Mouse (Mus musculus): ENCODE data around the gene Nectin1. TPM values are rescaled to one million over a fixed set of nuclear protein-coding genes. Genes with fewer than 3 reads are reported as not detected.

Gene Nectin1
- total and polyA plus RNA-seq, 3 experiments: 0.26 to 1.9 (median 1.8) TPM

DNA sequence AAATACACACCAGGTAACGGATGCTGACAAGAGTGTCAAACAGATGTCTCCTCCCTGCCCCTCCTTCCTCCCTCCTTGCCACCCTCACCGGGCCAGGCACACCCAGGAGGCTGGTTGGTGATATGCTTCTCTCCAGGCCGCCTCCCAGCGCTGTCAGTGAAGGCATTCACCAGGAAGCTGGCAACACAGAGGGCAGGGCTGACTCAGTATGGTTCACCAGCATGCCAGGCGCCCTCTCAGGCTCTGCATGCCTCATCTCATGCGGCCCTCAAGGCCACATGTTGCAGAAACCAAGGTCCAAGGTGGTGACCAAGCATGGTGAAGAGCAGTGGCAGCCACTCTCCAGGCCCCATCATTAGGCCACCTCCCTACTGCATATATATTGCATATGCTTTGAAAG lies 11.9 kb upstream of the Nectin1 start:
- H3K79me2 ChIP-seq (replicated peaks; ENCODE audit: control insufficient read depth, extremely low read depth, insufficient read depth, poor library complexity, severe bottlenecking): no peaks in the 10 kb centered on the region
- peaks cover 0 to 18% of the 10 kb centered on the region in 2 experiments; a peak in 2 of 4 replicates for H3K4me1 ChIP-seq (ENCODE audit: control insufficient read depth in 1 of 2, insufficient read depth in 2 of 2)
- dilution Hi-C loops (cut with MboI; ENCODE audit: extremely low pct_ligation_motif_present, extremely low pct_unique_long_range_greater_than_20kb, low sequenced_read_pairs): no loop called here
- H3K4me2 ChIP-seq (ENCODE audit: insufficient read depth, low read depth, poor library complexity, severe bottlenecking): no peak overlapping the region
- in situ Hi-C loops (cut with MboI; ENCODE audit: low pct_ligation_motif_present, low pct_unique_long_range_greater_than_20kb, low sequenced_read_pairs): loop anchor here (25.0 kb wide), 1 partner anchor 395 kb away; no protein-coding TSS in a partner anchor
- no peaks in the 10 kb centered on the region for H3K9me3 ChIP-seq (replicated peaks; ENCODE audit: low read length)
- no peaks in the 10 kb centered on the region for H3K36me3 ChIP-seq (replicated peaks in 1 of 2; ENCODE audit: control insufficient read depth in 1 of 2, insufficient read depth in 1 of 2, low read length in 1 of 2)
- peaks cover 78% of the 10 kb centered on the region for H3K27me3 ChIP-seq (replicated peaks)
- H3K9ac ChIP-seq (ENCODE audit: insufficient read depth, low read depth): no peak overlapping the region
- DNase-seq (ENCODE audit: extremely low read depth): no peak
- no peak overlapping the region for H3K27ac ChIP-seq (ENCODE audit: insufficient read depth, low read depth)
- TF ChIP-seq E2F4 (IDR thresholded peaks at IDR 0.05; ENCODE audit: insufficient replicate concordance, low read depth, low read length) (no peak), MYC (IDR thresholded peaks at IDR 0.05; ENCODE audit: low read depth, low read length) (no peak)
- H3K4me3 ChIP-seq (replicated peaks in 1 of 3; ENCODE audit: low read depth in 2 of 3, low read length in 2 of 3, poor library complexity in 1 of 3): no peak overlapping the region

GRCm38 (mm10) chr9:43732671-43733070 lies 11.1 kb upstream of the Nectin1 start:
- H3K9me3 ChIP-seq (replicated peaks; ENCODE audit: low read length): no peaks in the 10 kb centered on the region
- no peaks in the 10 kb centered on the region for H3K79me2 ChIP-seq (replicated peaks; ENCODE audit: control insufficient read depth, extremely low read depth, insufficient read depth, poor library complexity, severe bottlenecking)
- TF ChIP-seq USF1 (IDR thresholded peaks at IDR 0.05; ENCODE audit: low read depth, low read length) (no peak), ETS1 (conservative IDR thresholded peaks at IDR 0.05; ENCODE audit: low read depth, low read length) (no peak), USF2 (conservative IDR thresholded peaks at IDR 0.05; ENCODE audit: low read depth, low read length) (no peak), KAT2A (IDR thresholded peaks at IDR 0.05; ENCODE audit: insufficient replicate concordance, low read length) (no peak), POLR2AphosphoS2 (IDR thresholded peaks at IDR 0.05; ENCODE audit: low read depth, low read length) (no peak), JUND (conservative IDR thresholded peaks at IDR 0.05; ENCODE audit: low read depth, low read length) (no peak), PAX5 (IDR thresholded peaks at IDR 0.05; ENCODE audit: low read length) (no peak), CTCF (conservative IDR thresholded peaks at IDR 0.05 in 1 of 2, IDR thresholded peaks at IDR 0.05 in 1 of 2; ENCODE audit: low read depth in 2 of 2, low read length in 2 of 2) (no peak), UBTF (IDR thresholded peaks at IDR 0.05; ENCODE audit: low read depth, low read length) (no peak), MYC (IDR thresholded peaks at IDR 0.05; ENCODE audit: low read depth, low read length) (no peak), RAD21 (IDR thresholded peaks at IDR 0.05; ENCODE audit: low read depth, low read length) (no peak), ELF1 (IDR thresholded peaks at IDR 0.05; ENCODE audit: low read depth, low read length) (no peak)
- dilution Hi-C loops (cut with MboI; ENCODE audit: extremely low pct_ligation_motif_present, extremely low pct_unique_long_range_greater_than_20kb, low sequenced_read_pairs) (no loop called here), in situ Hi-C loops (cut with MboI; ENCODE audit: low pct_ligation_motif_present, low pct_unique_long_range_greater_than_20kb, low sequenced_read_pairs) (loop anchor here (25.0 kb wide), 1 partner anchor 395 kb away; no protein-coding TSS in a partner anchor)
- no peak overlapping the region for H3K9ac ChIP-seq (ENCODE audit: insufficient read depth, low read depth)
- DNase-seq (ENCODE audit: extremely low read depth): no peak
- no peak overlapping the region for H3K4me3 ChIP-seq (replicated peaks in 1 of 3; ENCODE audit: low read depth in 2 of 3, low read length in 2 of 3, poor library complexity in 1 of 3)
- peaks cover 80% of the 10 kb centered on the region for H3K27me3 ChIP-seq (replicated peaks)
- H3K27ac ChIP-seq (ENCODE audit: insufficient read depth, low read depth): no peak overlapping the region
- H3K4me2 ChIP-seq (ENCODE audit: insufficient read depth, low read depth, poor library complexity, severe bottlenecking): no peak overlapping the region
- H3K36me3 ChIP-seq (replicated peaks in 1 of 2; ENCODE audit: control insufficient read depth in 1 of 2, insufficient read depth in 1 of 2, low read length in 1 of 2): no peaks in the 10 kb centered on the region
- H3K4me1 ChIP-seq (ENCODE audit: control insufficient read depth in 1 of 2, insufficient read depth in 2 of 2): peaks cover 0 to 18% of the 10 kb centered on the region in 2 experiments; a peak in 2 of 4 replicates

GRCm38 (mm10) chr9:43734952-43735351 lies 8.8 kb upstream of the Nectin1 start:
- Histone ChIP-seq H3K4me1 (ENCODE audit: control insufficient read depth in 1 of 2, insufficient read depth in 2 of 2) (peaks cover 0 to 7% of the 10 kb centered on the region in 2 experiments; a peak in 2 of 4 replicates), H3K9ac (ENCODE audit: insufficient read depth, low read depth) (no peak overlapping the region), H3K27me3 (replicated peaks) (peaks cover 79% of the 10 kb centered on the region), H3K4me2 (ENCODE audit: insufficient read depth, low read depth, poor library complexity, severe bottlenecking) (no peak overlapping the region), H3K79me2 (replicated peaks; ENCODE audit: control insufficient read depth, extremely low read depth, insufficient read depth, poor library complexity, severe bottlenecking) (no peaks in the 10 kb centered on the region), H3K36me3 (replicated peaks in 1 of 2; ENCODE audit: control insufficient read depth in 1 of 2, insufficient read depth in 1 of 2, low read length in 1 of 2) (no peaks in the 10 kb centered on the region), H3K4me3 (replicated peaks in 1 of 3; ENCODE audit: low read depth in 2 of 3, low read length in 2 of 3, poor library complexity in 1 of 3) (no peak overlapping the region), H3K9me3 (replicated peaks; ENCODE audit: low read length) (no peaks in the 10 kb centered on the region), H3K27ac (ENCODE audit: insufficient read depth, low read depth) (no peak overlapping the region)
- no peak for TF ChIP-seq NELFE (IDR thresholded peaks at IDR 0.05; ENCODE audit: low read depth, low read length)
- no peak for TF ChIP-seq MEF2A (IDR thresholded peaks at IDR 0.05; ENCODE audit: borderline replicate concordance, low read depth, low read length)
- no peak for TF ChIP-seq TBP (conservative IDR thresholded peaks at IDR 0.05; ENCODE audit: low read depth, low read length)
- no peak for TF ChIP-seq E2F4 (IDR thresholded peaks at IDR 0.05; ENCODE audit: insufficient replicate concordance, low read depth, low read length)
- no peak for TF ChIP-seq TCF12 (IDR thresholded peaks at IDR 0.05; ENCODE audit: low read depth, low read length)
- dilution Hi-C loops (cut with MboI; ENCODE audit: extremely low pct_ligation_motif_present, extremely low pct_unique_long_range_greater_than_20kb, low sequenced_read_pairs): no loop called here
- in situ Hi-C loops (cut with MboI; ENCODE audit: low pct_ligation_motif_present, low pct_unique_long_range_greater_than_20kb, low sequenced_read_pairs): loop anchor here (25.0 kb wide), 1 partner anchor 398 kb away; no protein-coding TSS in a partner anchor
- no peak for DNase-seq (ENCODE audit: extremely low read depth)
